Comparison of ENCODE assay signal across 14 mouse cellular contexts in the genomic region with DNA sequence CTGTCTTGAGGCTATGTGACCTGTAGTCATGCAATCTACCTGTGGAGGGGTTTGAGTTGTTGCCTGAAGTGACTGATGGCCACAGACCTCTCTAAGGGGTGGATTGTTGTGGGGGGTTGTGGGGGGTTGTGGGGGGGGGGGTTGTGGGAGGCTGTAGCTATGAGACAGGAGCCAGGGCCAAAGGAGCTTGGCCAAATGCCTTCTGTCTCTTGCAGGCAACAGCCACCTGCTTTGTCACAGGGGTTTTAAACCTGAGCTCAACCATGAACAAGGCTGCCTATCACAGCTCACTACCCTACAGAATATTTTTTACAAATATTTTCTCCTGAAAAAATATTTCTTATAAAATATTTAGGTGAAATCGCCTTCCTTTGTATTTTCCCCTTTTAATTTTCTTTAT.
DNase-seq lines count a peak whose midpoint lies in the region.
"Had no signal": no experiment of that assay in that cellular context is flagged by ENCODE, and none has a peak within 500 bp of the region (broad histone marks: within the 10 kb centered on the region; RNA-seq: fewer than 3 reads in every experiment).

No protein-coding gene starts in this region.

- DNase-seq in cerebellum, postnatal 10 days, result peak; percentile 47 to 65
- no peak for DNase-seq in cerebellum, adult 11 months
- peak; percentile 37 to 54 for DNase-seq in cerebellum, postnatal 14 days
- no peak for DNase-seq in cerebellum, adult 11-12 months
- DNase-seq: adrenal gland, adult 2 months; adrenal gland, adult 8-10 months; adrenal gland, postnatal 10 days; adrenal gland, postnatal 14 days; adrenal gland, postnatal 25 days; adrenal gland, postnatal 36 days; B cell, adult 2 months; cerebellum, adult 18-20 months; cerebellum, adult 2 months; cerebellum, adult 8-10 months had no signal

Comparison
In these comparisons a context has a peak if more than half of its experiments do, and no peak if none do; other contexts are left out.
1. DNase-seq: peak in cerebellum, postnatal 10 days (2 of 2) and cerebellum, postnatal 14 days (2 of 2); none in cerebellum, adult 11 months (single experiment) and cerebellum, adult 11-12 months (single experiment).